Mouse (Mus musculus) liver, embryonic 16.5 days (tissue): ENCODE data around the gene Mtss1l. TPM values are rescaled to one million over a fixed set of nuclear protein-coding genes. Genes with fewer than 3 reads are reported as not detected.

Experiments used
- ATAC-seq: fragments of 200-750 bp; cut with Nextera tagmentation; 2 replicates; pipeline ENCODE4 v1.8.0; 2017; ENCODE audit warnings: low read depth, mild to moderate bottlenecking, moderate number of reproducible peaks, moderate library complexity
- H3K27ac ChIP-seq: fragments of 300-500 bp; sonication (generic); 2 replicates; pipeline ENCODE4 v1.5.1; 2014; ENCODE audit warnings: mild to moderate bottlenecking, low read length
- H3K27me3 ChIP-seq: fragments of 300-500 bp; sonication (generic); 2 replicates; pipeline ENCODE4 v1.6.1; 2014; ENCODE audit warnings: low read depth, low read length, mixed read lengths; ENCODE audit not compliant: control insufficient read depth, insufficient read depth
- H3K36me3 ChIP-seq: fragments of 300-500 bp; sonication (generic); 2 replicates; pipeline ENCODE4 v1.6.1; 2014; ENCODE audit warnings: mild to moderate bottlenecking; ENCODE audit not compliant: control insufficient read depth, insufficient read depth
- H3K4me1 ChIP-seq: fragments of 300-500 bp; sonication (generic); 2 replicates; pipeline ENCODE4 v1.6.1; 2014; ENCODE audit warnings: low read depth, low read length, mixed read lengths; ENCODE audit not compliant: control insufficient read depth
- H3K4me2 ChIP-seq: fragments of 300-500 bp; sonication (generic); 2 replicates; pipeline ENCODE4 v1.6.1; 2014; ENCODE audit warnings: low read depth, low read length, mixed read lengths
- H3K4me3 ChIP-seq: fragments of 300-500 bp; sonication (generic); 2 replicates; pipeline ENCODE4 v1.5.1; 2014; ENCODE audit warnings: low read depth, mild to moderate bottlenecking, low read length
- H3K9ac ChIP-seq: fragments of 300-500 bp; sonication (generic); 2 replicates; pipeline ENCODE4 v1.6.1; 2014; ENCODE audit warnings: low read depth, low read length
- H3K9me3 ChIP-seq: fragments of 300-500 bp; sonication (generic); replicated peaks from 2 replicates; pipeline ENCODE4 v1.6.1; 2016; ENCODE audit warnings: low read length; ENCODE audit not compliant: control insufficient read depth
- WGBS: fragments of 180-500 bp; shearing (Covaris S2); extraction: QIAGEN DNeasy Blood & Tissue Kit; methylation state at CpG from one replicate; pipeline ENCODE4 v1.1.7; 2014; ENCODE audit not compliant: insufficient replicate concordance; 5-methylcytosine and 5-hydroxymethylcytosine counted together
- polyA plus RNA-seq: library from polyadenylated mRNA; unstranded; fragments of >200 nt; fragmentation: Nextera tagmentation; extraction: Ambion mirVana; gene quantifications from 2 replicates; pipeline ENCODE4 v1.2.1, GENCODE M21; 2015

The Mtss1l gene
- polyA plus RNA-seq, 1 experiment from 2014 or later: 0.57 TPM

GRCm38 (mm10) chr8:110741816-110742451 lies 20.7 kb downstream of the Mtss1l start:
- Histone ChIP-seq H3K27me3 (no peaks in the 10 kb centered on the region), H3K27ac (no peak overlapping the region), H3K9ac (no peak overlapping the region), H3K4me1 (no peaks in the 10 kb centered on the region), H3K36me3 (no peaks in the 10 kb centered on the region), H3K9me3 (no peaks in the 10 kb centered on the region), H3K4me3 (no peak overlapping the region), H3K4me2 (no peak overlapping the region)
- ATAC-seq: no peak
- WGBS: 58% methylated on average over 15 of the region's 15 CpGs

- 74% methylated on average over 5 of the region's 5 CpGs for WGBS
- no peak overlapping the region for H3K4me2 ChIP-seq
- ATAC-seq: no peak
Observed at GRCm38 (mm10) chr8:110742452-110742818, 21.2 kb downstream of the Mtss1l start.

GRCm38 (mm10) chr8:110745162-110745561 lies 23.9 kb downstream of the Mtss1l start:
- ATAC-seq: no peak
- Histone ChIP-seq H3K4me3 (no peak overlapping the region), H3K4me1 (no peaks in the 10 kb centered on the region), H3K9me3 (no peaks in the 10 kb centered on the region), H3K4me2 (no peak overlapping the region), H3K9ac (no peak overlapping the region), H3K36me3 (no peaks in the 10 kb centered on the region), H3K27me3 (no peaks in the 10 kb centered on the region), H3K27ac (no peak overlapping the region)
- 75% methylated on average over 10 of the region's 10 CpGs for WGBS

More at GRCm38 (mm10) chr8:110742452-110742818, 21.2 kb downstream of the Mtss1l start:
- Histone ChIP-seq H3K4me3 (no peak overlapping the region), H3K36me3 (no peaks in the 10 kb centered on the region), H3K9ac (no peak overlapping the region), H3K4me1 (no peaks in the 10 kb centered on the region), H3K27ac (no peak overlapping the region), H3K9me3 (no peaks in the 10 kb centered on the region), H3K27me3 (no peaks in the 10 kb centered on the region)

GRCm38 (mm10) chr8:110746661-110747060 lies 25.4 kb downstream of the Mtss1l start:
- no peak overlapping the region for H3K9ac ChIP-seq
- no peaks in the 10 kb centered on the region for H3K4me1 ChIP-seq
- H3K4me3 ChIP-seq: no peak overlapping the region
- WGBS: 61% methylated on average over 9 of the region's 9 CpGs
- no peaks in the 10 kb centered on the region for H3K36me3 ChIP-seq
- H3K9me3 ChIP-seq: no peaks in the 10 kb centered on the region
- no peak for ATAC-seq
- no peak overlapping the region for H3K27ac ChIP-seq
- no peaks in the 10 kb centered on the region for H3K27me3 ChIP-seq
- no peak overlapping the region for H3K4me2 ChIP-seq

- Histone ChIP-seq H3K36me3 (no peaks in the 10 kb centered on the region), H3K4me1 (no peaks in the 10 kb centered on the region), H3K27ac (no peak overlapping the region), H3K27me3 (no peaks in the 10 kb centered on the region), H3K9me3 (no peaks in the 10 kb centered on the region), H3K9ac (no peak overlapping the region), H3K4me3 (no peak overlapping the region), H3K4me2 (no peak overlapping the region)
- no peak for ATAC-seq
- WGBS: 55% methylated on average over 10 of the region's 10 CpGs
Observed at GRCm38 (mm10) chr8:110749500-110750170, 28.4 kb downstream of the Mtss1l start.

- Histone ChIP-seq H3K9me3 (no peaks in the 10 kb centered on the region), H3K4me2 (no peak overlapping the region), H3K27ac (no peak overlapping the region), H3K4me1 (no peaks in the 10 kb centered on the region), H3K4me3 (no peak overlapping the region), H3K36me3 (no peaks in the 10 kb centered on the region), H3K27me3 (no peaks in the 10 kb centered on the region), H3K9ac (no peak overlapping the region)
- WGBS: 33% methylated on average over 13 of the region's 13 CpGs
- no peak for ATAC-seq
Observed at GRCm38 (mm10) chr8:110750269-110750668, 29.0 kb downstream of the Mtss1l start.

GRCm38 (mm10) chr8:110751490-110751889 lies 30.2 kb downstream of the Mtss1l start:
- no peak for ATAC-seq

GRCm38 (mm10) chr8:110754713-110755112 lies 33.4 kb downstream of the Mtss1l start:
- Histone ChIP-seq H3K4me2 (no peak overlapping the region), H3K4me3 (no peak overlapping the region), H3K27ac (no peak overlapping the region), H3K36me3 (no peaks in the 10 kb centered on the region), H3K4me1 (no peaks in the 10 kb centered on the region), H3K27me3 (no peaks in the 10 kb centered on the region), H3K9ac (no peak overlapping the region), H3K9me3 (no peaks in the 10 kb centered on the region)
- no peak for ATAC-seq
- WGBS: 49% methylated on average over 4 of the region's 4 CpGs

More at GRCm38 (mm10) chr8:110751490-110751889, 30.2 kb downstream of the Mtss1l start:
- H3K9ac ChIP-seq: no peak overlapping the region
- H3K4me1 ChIP-seq: no peaks in the 10 kb centered on the region
- no peak overlapping the region for H3K4me3 ChIP-seq
- no peaks in the 10 kb centered on the region for H3K36me3 ChIP-seq
- no peaks in the 10 kb centered on the region for H3K27me3 ChIP-seq
- no peaks in the 10 kb centered on the region for H3K9me3 ChIP-seq
- H3K4me2 ChIP-seq: no peak overlapping the region
- no peak overlapping the region for H3K27ac ChIP-seq
- 62% methylated on average over 5 of the region's 5 CpGs for WGBS

- H3K27ac ChIP-seq: no peak overlapping the region
- H3K27me3 ChIP-seq: no peaks in the 10 kb centered on the region
- H3K4me2 ChIP-seq: no peak overlapping the region
- H3K4me3 ChIP-seq: no peak overlapping the region
- no peak for ATAC-seq
- H3K36me3 ChIP-seq: no peaks in the 10 kb centered on the region
- WGBS: 42% methylated on average over 15 of the region's 15 CpGs
- H3K9ac ChIP-seq: no peak overlapping the region
- no peaks in the 10 kb centered on the region for H3K4me1 ChIP-seq
- no peaks in the 10 kb centered on the region for H3K9me3 ChIP-seq
Observed at GRCm38 (mm10) chr8:110755511-110756170, 34.4 kb downstream of the Mtss1l start.
